Mouse (Mus musculus): Measurements from ENCODE around the gene Kifc3. TPM values are rescaled to one million over a fixed set of nuclear protein-coding genes. Genes with fewer than 3 reads are reported as not detected.
A peak's percentile ranks its signal among the peaks of the same experiment; 100 is the strongest.

Kifc3 gene
- polyA plus RNA-seq, 1 experiment from 2014 or later, result 19.1 TPM

DNA sequence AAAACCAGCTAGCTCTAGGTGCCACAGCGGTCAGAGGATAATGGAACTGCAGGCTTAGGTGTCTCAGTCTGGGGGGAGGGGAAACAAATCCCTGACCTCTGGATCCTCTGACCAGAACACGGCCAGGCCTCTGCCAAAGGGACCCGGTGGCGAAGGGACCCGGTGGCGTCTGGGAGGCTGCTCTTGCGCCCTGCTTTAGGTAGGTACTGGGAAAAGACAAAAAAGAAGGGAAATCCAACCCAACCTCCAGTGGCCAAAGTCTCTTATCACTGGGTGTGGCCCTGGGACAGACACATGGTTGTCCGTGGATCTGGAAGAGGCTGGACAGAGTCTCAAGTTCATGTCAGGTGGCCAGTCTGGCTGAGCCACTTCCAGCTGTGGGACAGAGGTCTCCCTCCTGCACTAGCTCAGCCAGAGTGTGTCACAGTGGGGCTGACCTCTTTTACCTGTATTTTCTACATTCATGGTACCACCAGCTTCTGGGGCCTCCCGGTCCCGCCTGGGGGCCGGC, 73.8 kb downstream of the Kifc3 start:
- Histone ChIP-seq H3K9ac (0 out of 2 replicates have a peak overlapping the region, but pooled peaks have one; percentile 7), H3K4me2 (no peak overlapping the region), H3K4me1 (0 out of 2 replicates have a peak, but pooled peaks cover 3% of the 10 kb centered on the region), H3K36me3 (peaks cover 46% of the 10 kb centered on the region), H3K27me3 (no peaks in the 10 kb centered on the region), H3K27ac (no peak overlapping the region), H3K4me3 (no peak overlapping the region), H3K9me3 (no peaks in the 10 kb centered on the region)
- WGBS, result 89% methylated on average over 11 of the region's 11 CpGs
- ATAC-seq (ENCODE audit: insufficient number of reproducible peaks, low FRiP score, low TSS enrichment, low read depth), result no peak

DNA sequence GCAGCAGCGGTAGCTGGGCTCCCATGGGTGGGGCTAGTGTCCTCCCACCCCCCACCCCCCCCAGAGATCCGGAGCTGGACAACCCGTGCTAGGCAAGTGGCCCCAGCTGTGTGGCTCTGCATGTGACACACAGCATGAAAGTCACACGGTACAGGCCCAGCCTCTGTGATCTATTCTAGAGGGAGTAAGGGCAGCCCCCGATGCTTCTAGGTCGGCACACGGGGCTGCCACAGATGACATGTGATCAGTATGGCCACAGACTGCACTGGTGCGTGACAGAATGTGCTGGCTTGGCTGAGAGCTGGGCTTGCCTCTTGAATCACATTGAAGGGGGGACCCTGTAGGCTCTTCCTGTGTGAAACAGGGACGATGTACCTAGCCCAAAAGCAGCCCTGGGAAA, 75.0 kb downstream of the Kifc3 start:
- Histone ChIP-seq H3K4me2 (no peak overlapping the region), H3K27ac (no peak overlapping the region), H3K4me3 (no peak overlapping the region), H3K27me3 (no peaks in the 10 kb centered on the region), H3K9me3 (no peaks in the 10 kb centered on the region), H3K9ac (no peak overlapping the region), H3K4me1 (0 out of 2 replicates have a peak, but pooled peaks cover 3% of the 10 kb centered on the region), H3K36me3 (peaks cover 39% of the 10 kb centered on the region; the same call in 1 of the 2 replicates)
- ATAC-seq (ENCODE audit: insufficient number of reproducible peaks, low FRiP score, low TSS enrichment, low read depth), result no peak
- WGBS, result 77% methylated on average over 9 of the region's 9 CpGs

DNA sequence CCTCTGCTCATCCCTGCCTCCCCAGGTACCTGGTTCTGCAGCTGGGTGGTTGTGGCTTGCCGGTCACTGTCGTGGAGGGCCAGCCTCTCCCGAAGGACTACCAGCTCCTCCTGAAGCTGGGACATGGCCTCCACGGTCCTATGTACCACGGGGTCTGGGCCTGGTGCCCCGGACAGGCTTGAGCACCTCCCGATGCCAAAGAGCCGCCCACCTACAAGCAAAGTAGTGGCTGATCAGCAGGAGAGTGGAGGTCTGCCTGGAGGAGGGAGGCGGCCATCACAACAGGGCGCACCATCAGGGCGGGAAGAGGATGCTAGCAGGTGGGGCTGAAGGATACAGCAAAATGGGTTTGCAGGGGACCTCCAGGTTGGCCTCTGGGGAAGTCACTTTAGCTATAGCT, 76.1 kb downstream of the Kifc3 start:
- H3K4me1 ChIP-seq, result 0 out of 2 replicates have a peak, but pooled peaks cover 3% of the 10 kb centered on the region
- H3K36me3 ChIP-seq, result peaks cover 39% of the 10 kb centered on the region; the same call in 1 of the 2 replicates
- no peak overlapping the region for H3K9ac ChIP-seq
- H3K27me3 ChIP-seq, result no peaks in the 10 kb centered on the region
- 89% methylated on average over 11 of the region's 11 CpGs for WGBS
- no peak overlapping the region for H3K4me3 ChIP-seq
- ATAC-seq (ENCODE audit: insufficient number of reproducible peaks, low FRiP score, low TSS enrichment, low read depth), result no peak
- H3K4me2 ChIP-seq, result no peak overlapping the region
- H3K27ac ChIP-seq, result no peak overlapping the region
- H3K9me3 ChIP-seq, result no peaks in the 10 kb centered on the region

DNA sequence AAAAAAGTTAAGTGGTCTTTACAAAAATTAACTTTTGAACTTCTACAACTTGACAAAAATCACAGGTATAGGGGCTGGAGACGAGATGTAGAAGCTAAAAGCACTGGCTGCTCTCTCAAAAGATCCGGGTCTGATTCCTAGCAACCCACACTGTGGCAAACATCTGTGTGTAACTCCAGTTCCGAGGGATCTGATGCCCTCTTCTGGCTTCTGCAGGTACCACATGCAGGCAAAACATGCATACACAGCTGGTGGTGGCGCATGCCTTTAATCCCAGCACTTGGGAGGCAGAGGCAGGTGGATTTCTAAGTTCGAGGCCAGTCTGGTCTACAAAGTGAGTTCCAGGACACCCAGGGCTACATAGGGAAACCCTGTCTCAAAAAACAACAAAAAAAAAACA, 79.2 kb downstream of the Kifc3 start:
- peaks cover 29% of the 10 kb centered on the region; the same call in 1 of the 2 replicates for H3K36me3 ChIP-seq
- no peak overlapping the region for H3K4me3 ChIP-seq
- no peaks in the 10 kb centered on the region for H3K4me1 ChIP-seq
- no peaks in the 10 kb centered on the region for H3K27me3 ChIP-seq
- no peaks in the 10 kb centered on the region for H3K9me3 ChIP-seq
- H3K27ac ChIP-seq, result no peak overlapping the region
- WGBS, result 89% methylated on average over 5 of the region's 5 CpGs
- H3K9ac ChIP-seq, result no peak overlapping the region
- H3K4me2 ChIP-seq, result no peak overlapping the region
- ATAC-seq (ENCODE audit: insufficient number of reproducible peaks, low FRiP score, low TSS enrichment, low read depth), result no peak

DNA sequence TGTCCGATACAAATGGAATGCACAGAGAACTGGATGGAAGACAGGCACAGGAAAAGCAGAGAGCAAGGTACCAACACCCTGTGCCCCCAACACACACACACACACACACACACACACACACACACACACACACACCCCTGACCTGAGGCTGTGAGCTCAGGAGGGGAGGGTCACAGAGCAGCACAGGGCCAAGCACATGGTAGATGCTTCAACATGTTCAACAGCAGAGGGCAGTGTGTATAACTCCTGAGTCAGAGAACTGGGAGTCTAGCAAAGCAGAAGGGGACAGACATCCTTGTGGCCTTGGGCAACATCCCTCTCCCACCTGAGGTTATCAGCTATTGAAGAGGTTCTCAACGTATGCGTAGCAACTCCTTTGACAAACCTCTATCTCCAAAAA, 88.9 kb downstream of the Kifc3 start:
- no peaks in the 10 kb centered on the region for H3K27me3 ChIP-seq
- ATAC-seq (ENCODE audit: insufficient number of reproducible peaks, low FRiP score, low TSS enrichment, low read depth), result peak; percentile 63; the same call in 1 of the 2 replicates
- H3K4me3 ChIP-seq, result no peak overlapping the region

DNA sequence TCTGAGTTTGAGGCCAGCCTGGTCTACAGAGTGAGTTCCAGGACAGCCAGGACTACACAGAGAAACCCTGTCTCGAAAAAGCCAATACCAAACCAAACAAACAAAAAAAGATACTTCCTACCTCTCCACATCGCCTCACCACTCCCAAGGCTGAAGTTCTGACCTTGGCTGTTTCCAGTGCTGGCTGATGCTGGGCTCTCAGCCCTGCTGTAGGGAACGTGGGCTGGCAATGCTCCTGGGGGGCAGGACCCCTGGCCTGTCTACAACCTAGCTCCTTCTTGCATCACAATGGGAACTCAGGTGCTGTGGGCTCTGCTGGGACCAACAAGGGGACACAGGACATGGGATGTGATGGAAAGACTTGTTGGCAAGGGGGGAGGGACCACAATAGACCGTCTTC, 89.5 kb downstream of the Kifc3 start:
- no peaks in the 10 kb centered on the region for H3K4me1 ChIP-seq
- no peak overlapping the region for H3K27ac ChIP-seq
- ATAC-seq (ENCODE audit: insufficient number of reproducible peaks, low FRiP score, low TSS enrichment, low read depth), result no peak
- no peaks in the 10 kb centered on the region for H3K9me3 ChIP-seq
- H3K4me3 ChIP-seq, result no peak overlapping the region
- H3K4me2 ChIP-seq, result no peak overlapping the region
- 83% methylated on average over 4 of the region's 4 CpGs for WGBS
- no peaks in the 10 kb centered on the region for H3K27me3 ChIP-seq
- peaks cover 25% of the 10 kb centered on the region for H3K36me3 ChIP-seq
- no peak overlapping the region for H3K9ac ChIP-seq

More for the DNA sequence above, 88.9 kb downstream of the Kifc3 start:
- Histone ChIP-seq H3K27ac (no peak overlapping the region), H3K9ac (no peak overlapping the region), H3K36me3 (peaks cover 19% of the 10 kb centered on the region), H3K4me1 (no peaks in the 10 kb centered on the region), H3K9me3 (no peaks in the 10 kb centered on the region), H3K4me2 (no peak overlapping the region)
- WGBS, result 71% methylated on average over 3 of the region's 3 CpGs

DNA sequence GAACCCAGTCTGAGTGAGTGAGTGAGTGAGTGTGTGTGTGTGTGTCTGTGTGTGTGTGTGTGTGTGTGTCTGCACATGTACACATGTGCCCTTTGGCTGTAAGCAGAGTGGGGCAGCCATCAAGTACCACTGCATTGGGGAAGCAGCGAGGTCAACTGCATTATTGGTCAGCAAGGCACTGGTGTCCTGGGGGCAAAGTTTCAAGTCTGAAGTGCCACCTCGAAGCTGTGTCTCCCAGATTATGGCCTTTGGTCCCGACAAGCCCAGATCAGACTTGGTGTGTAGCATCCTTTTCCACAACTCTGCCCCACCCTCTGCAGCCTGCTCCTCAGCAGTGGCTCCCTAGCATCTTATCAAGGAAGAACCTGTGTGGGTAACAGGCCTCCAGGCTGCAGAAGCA, 90.0 kb downstream of the Kifc3 start:
- Histone ChIP-seq H3K9me3 (no peaks in the 10 kb centered on the region), H3K4me3 (no peak overlapping the region), H3K36me3 (peaks cover 30% of the 10 kb centered on the region), H3K4me1 (no peaks in the 10 kb centered on the region), H3K9ac (no peak overlapping the region), H3K27me3 (no peaks in the 10 kb centered on the region), H3K4me2 (no peak overlapping the region), H3K27ac (no peak overlapping the region)
- whole genome bisulfite sequencing, result 80% methylated on average over 3 of the region's 3 CpGs
- ATAC-seq (ENCODE audit: insufficient number of reproducible peaks, low FRiP score, low TSS enrichment, low read depth), result no peak

DNA sequence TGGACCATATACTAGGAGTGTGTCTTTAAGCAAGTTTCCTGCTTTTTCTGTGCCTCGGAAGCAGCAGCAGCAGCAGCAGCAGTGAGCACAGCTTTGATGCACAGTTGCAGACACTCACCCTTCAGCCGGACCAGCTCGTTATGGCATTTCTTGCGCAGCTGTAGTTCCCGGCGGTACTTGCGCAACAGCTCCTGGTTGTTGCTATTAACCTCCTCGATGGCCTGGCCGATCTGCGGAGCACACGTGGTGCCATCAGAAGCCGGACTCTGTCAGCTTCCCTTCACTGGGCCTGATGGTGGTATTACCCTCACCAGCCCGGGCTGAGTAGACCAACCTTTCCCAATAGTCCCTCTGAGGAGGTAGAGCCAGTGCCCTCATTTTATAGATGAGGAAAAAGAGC, 95.3 kb downstream of the Kifc3 start:
- Histone ChIP-seq H3K4me2 (no peak overlapping the region), H3K27me3 (no peaks in the 10 kb centered on the region), H3K9ac (no peak overlapping the region), H3K36me3 (peaks cover 64% of the 10 kb centered on the region), H3K4me1 (no peaks in the 10 kb centered on the region), H3K4me3 (no peak overlapping the region), H3K9me3 (no peaks in the 10 kb centered on the region), H3K27ac (no peak overlapping the region)
- WGBS, result 78% methylated on average over 13 of the region's 13 CpGs
- ATAC-seq (ENCODE audit: insufficient number of reproducible peaks, low FRiP score, low TSS enrichment, low read depth), result no peak

DNA sequence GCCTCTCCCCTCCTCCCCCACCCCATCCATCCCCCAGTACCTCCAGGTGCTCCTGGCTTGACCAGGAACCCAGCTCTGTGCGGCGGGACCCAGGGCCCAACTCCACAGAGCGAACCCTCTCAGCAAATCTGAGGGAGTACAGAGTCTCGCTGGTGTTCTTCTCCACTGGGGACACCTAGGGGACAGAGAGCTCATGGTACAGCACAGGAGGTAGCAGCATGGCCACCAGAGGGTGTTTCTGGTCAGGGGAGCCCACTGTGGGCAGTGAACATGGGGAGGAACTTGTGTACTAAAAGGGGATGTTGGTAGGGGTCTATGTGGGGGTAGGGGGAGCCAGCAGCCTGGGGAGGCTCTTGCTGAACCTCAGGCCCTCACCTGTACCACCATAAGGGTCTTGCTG, 100.6 kb downstream of the Kifc3 start:
- Histone ChIP-seq H3K9me3 (no peaks in the 10 kb centered on the region), H3K27me3 (no peaks in the 10 kb centered on the region), H3K4me2 (no peak overlapping the region), H3K4me3 (no peak overlapping the region), H3K27ac (no peak overlapping the region), H3K9ac (no peak overlapping the region), H3K36me3 (peaks cover 86% of the 10 kb centered on the region), H3K4me1 (no peaks in the 10 kb centered on the region)
- WGBS, result 73% methylated on average over 4 of the region's 4 CpGs
- no peak for ATAC-seq (ENCODE audit: insufficient number of reproducible peaks, low FRiP score, low TSS enrichment, low read depth)

DNA sequence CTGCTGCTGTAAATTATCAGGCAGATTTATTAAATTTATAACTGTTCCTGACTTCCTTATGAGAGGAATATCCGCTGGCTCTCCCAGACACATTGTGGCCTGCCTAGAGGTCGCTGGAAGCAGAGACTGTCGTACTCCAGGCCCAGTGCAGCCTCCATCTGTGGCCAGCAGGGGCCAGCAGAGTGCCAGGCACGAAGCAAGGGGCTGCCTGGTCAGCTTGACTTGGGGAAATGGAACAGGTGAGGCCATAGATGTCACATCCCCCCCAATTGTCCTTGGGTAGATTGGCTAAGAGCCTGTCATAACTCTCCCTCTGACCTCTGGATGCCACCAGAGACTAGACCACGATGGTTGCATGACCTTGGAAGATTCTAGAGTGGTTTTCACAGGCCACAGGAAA, 103.6 kb downstream of the Kifc3 start:
- Histone ChIP-seq H3K4me2 (no peak overlapping the region), H3K9ac (no peak overlapping the region), H3K4me3 (no peak overlapping the region), H3K27me3 (no peaks in the 10 kb centered on the region), H3K36me3 (peaks cover 88% of the 10 kb centered on the region), H3K9me3 (no peaks in the 10 kb centered on the region), H3K27ac (no peak overlapping the region), H3K4me1 (no peaks in the 10 kb centered on the region)
- no peak for ATAC-seq (ENCODE audit: insufficient number of reproducible peaks, low FRiP score, low TSS enrichment, low read depth)
- 17% methylated on average over 5 of the region's 5 CpGs for WGBS

DNA sequence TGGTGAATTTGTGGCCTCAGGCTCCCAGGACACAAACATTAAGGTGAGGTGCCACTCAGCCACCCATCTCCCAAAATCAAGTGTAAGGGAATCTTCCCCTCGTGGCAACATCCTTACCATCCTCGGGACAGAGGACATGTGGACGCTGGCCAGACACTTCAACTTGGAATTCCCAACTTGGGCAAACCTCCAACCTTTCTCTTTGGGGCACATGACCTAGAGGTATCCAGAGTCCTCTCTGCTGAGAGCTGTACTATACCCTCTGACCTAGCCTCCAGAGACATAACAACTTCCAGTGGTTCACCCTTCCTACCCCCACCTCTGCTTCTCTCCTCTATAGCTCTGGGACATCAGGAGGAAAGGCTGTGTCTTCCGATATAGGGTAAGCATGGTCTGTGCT, 109.0 kb downstream of the Kifc3 start:
- no peak overlapping the region for H3K27ac ChIP-seq
- no peaks in the 10 kb centered on the region for H3K27me3 ChIP-seq
- peaks cover 91% of the 10 kb centered on the region for H3K36me3 ChIP-seq
- no peaks in the 10 kb centered on the region for H3K9me3 ChIP-seq
- ATAC-seq (ENCODE audit: insufficient number of reproducible peaks, low FRiP score, low TSS enrichment, low read depth), result no peak
- 86% methylated on average over 4 of the region's 4 CpGs for WGBS
- H3K4me3 ChIP-seq, result no peak overlapping the region
- no peaks in the 10 kb centered on the region for H3K4me1 ChIP-seq
- H3K4me2 ChIP-seq, result no peak overlapping the region
- no peak overlapping the region for H3K9ac ChIP-seq

DNA sequence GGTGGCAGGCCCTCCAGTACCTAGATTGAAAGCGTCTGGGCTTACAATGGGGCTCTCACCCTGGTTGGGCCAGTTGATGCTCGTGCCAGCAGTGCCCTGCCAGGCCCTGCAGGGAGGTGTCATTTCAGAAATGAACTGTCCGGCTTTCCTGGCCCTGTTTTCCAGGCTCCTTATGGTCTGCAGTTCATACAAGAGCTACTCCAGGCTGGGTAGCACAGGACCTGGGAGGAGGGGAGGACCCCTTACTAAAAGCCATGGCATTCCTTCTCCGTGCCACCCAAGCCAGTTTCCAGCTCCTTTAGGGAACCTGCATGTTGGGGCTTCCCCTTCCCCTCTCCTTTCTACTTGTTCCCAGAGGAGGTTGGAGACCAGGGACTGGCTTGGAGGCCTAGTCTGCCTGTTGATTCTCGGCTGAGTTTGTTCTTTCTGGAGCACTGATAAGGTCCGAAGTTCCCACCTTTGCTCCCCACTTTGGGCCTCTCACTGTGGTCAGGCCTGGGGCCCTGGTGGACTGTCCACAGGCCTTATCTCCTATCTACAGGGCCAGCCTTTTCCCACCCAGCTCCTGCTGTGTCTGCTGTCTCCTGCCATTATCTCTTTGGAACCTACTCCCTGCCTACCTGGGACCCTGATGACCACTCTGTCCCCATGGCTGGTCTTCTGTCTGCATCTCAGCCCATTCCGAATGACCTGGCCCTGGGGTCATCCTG, 117.0 kb downstream of the Kifc3 start:
- H3K9me3 ChIP-seq, result no peaks in the 10 kb centered on the region
- no peak for ATAC-seq (ENCODE audit: insufficient number of reproducible peaks, low FRiP score, low TSS enrichment, low read depth)
- H3K4me3 ChIP-seq, result no peak overlapping the region
- peaks cover 65% of the 10 kb centered on the region for H3K36me3 ChIP-seq
- no peaks in the 10 kb centered on the region for H3K27me3 ChIP-seq
- no peak overlapping the region for H3K27ac ChIP-seq
- H3K9ac ChIP-seq, result no peak overlapping the region
- no peak overlapping the region for H3K4me2 ChIP-seq
- WGBS, result 80% methylated on average over 7 of the region's 7 CpGs
- H3K4me1 ChIP-seq, result peaks cover 12% of the 10 kb centered on the region

Data from limb, embryonic 15.5 days (tissue).